Mouse (Mus musculus) intestine, embryonic 16.5 days (tissue): ENCODE results near the gene Col6a6. TPM values are rescaled to one million over a fixed set of nuclear protein-coding genes. Genes with fewer than 3 reads are reported as not detected.
"Not testable (repeated sequence)": the region's sequence is repeated elsewhere in the genome, so short reads cannot be mapped to it uniquely, and the experiment has no call there.

Experiments
- ATAC-seq: fragments of 200-750 bp; cut with Nextera tagmentation; 2 replicates; pipeline ENCODE4 v1.8.0; 2017; ENCODE audit warnings: moderate TSS enrichment, moderate library complexity
- H3K27ac ChIP-seq: fragments of 300-500 bp; sonication (generic); 2 replicates; pipeline ENCODE4 v1.5.1; 2014; ENCODE audit warnings: mild to moderate bottlenecking, low read length
- H3K27me3 ChIP-seq: fragments of 300-500 bp; sonication (generic); replicated peaks from 2 replicates; pipeline ENCODE4 v1.6.1; 2014; ENCODE audit warnings: low read length, control low read depth, mixed read lengths; ENCODE audit not compliant: control insufficient read depth, insufficient read depth
- H3K36me3 ChIP-seq: fragments of 300-500 bp; sonication (generic); 2 replicates; pipeline ENCODE4 v1.6.1; 2014; ENCODE audit warnings: low read length, control low read depth; ENCODE audit not compliant: control insufficient read depth, insufficient read depth
- H3K4me1 ChIP-seq: fragments of 300-500 bp; sonication (generic); 2 replicates; pipeline ENCODE4 v1.6.1; 2014; ENCODE audit warnings: low read length, control low read depth, mixed read lengths; ENCODE audit not compliant: control insufficient read depth, insufficient read depth
- H3K4me2 ChIP-seq: fragments of 300-500 bp; sonication (generic); 2 replicates; pipeline ENCODE4 v1.6.1; 2014; ENCODE audit warnings: low read depth, low read length, control low read depth
- H3K4me3 ChIP-seq: fragments of 300-500 bp; sonication (generic); 2 replicates; pipeline ENCODE4 v1.5.1; 2014; ENCODE audit warnings: mild to moderate bottlenecking, low read length
- H3K9ac ChIP-seq: fragments of 300-500 bp; sonication (generic); 2 replicates; pipeline ENCODE4 v1.6.1; 2014; ENCODE audit warnings: low read depth, low read length
- H3K9me3 ChIP-seq: fragments of 300-500 bp; sonication (generic); 2 replicates; pipeline ENCODE4 v1.6.1; 2016; ENCODE audit warnings: low read length, control low read depth; ENCODE audit not compliant: control insufficient read depth
- WGBS: fragments of 180-500 bp; shearing (Covaris S2); extraction: QIAGEN DNeasy Blood & Tissue Kit; methylation state at CpG from one replicate; pipeline ENCODE4 v1.1.7; 2014; 5-methylcytosine and 5-hydroxymethylcytosine counted together
- polyA plus RNA-seq: library from polyadenylated mRNA; unstranded; fragments of >200 nt; fragmentation: Nextera tagmentation; extraction: Ambion mirVana; gene quantifications from 2 replicates; pipeline ENCODE4 v1.2.1, GENCODE M21; 2015

Col6a6 gene
- polyA plus RNA-seq, 1 experiment from 2014 or later = 0.95 TPM

GRCm38 (mm10) chr9:105841386-105841785, 13.4 kb upstream of the Col6a6 start:
- not testable (repeated sequence) for H3K4me1 ChIP-seq, H3K36me3 ChIP-seq, ATAC-seq, H3K4me3 ChIP-seq, H3K27ac ChIP-seq, H3K27me3 ChIP-seq, H3K9ac ChIP-seq, H3K9me3 ChIP-seq, H3K4me2 ChIP-seq
- 49% methylated on average over 5 of the region's 5 CpGs for WGBS

- ATAC-seq = no peak
- Histone ChIP-seq H3K27ac (no peak overlapping the region), H3K27me3 (no peaks in the 10 kb centered on the region), H3K9ac (no peak overlapping the region), H3K4me1 (peaks cover 4% of the 10 kb centered on the region; the same call in 1 of the 2 replicates), H3K9me3 (no peaks in the 10 kb centered on the region), H3K4me3 (no peak overlapping the region), H3K36me3 (no peaks in the 10 kb centered on the region), H3K4me2 (no peak overlapping the region)
- 90% methylated on average over 5 of the region's 5 CpGs for WGBS
Observed at GRCm38 (mm10) chr9:105839147-105839515, 11.2 kb upstream of the Col6a6 start.

GRCm38 (mm10) chr9:105838396-105839146, 10.6 kb upstream of the Col6a6 start:
- Histone ChIP-seq H3K27me3 (no peaks in the 10 kb centered on the region), H3K9me3 (no peaks in the 10 kb centered on the region)
- 85% methylated on average over 4 of the region's 4 CpGs for WGBS

GRCm38 (mm10) chr9:105835587-105835986, 7.6 kb upstream of the Col6a6 start:
- H3K27me3 ChIP-seq = no peaks in the 10 kb centered on the region
- no peak for ATAC-seq
- H3K36me3 ChIP-seq = no peaks in the 10 kb centered on the region
- H3K9ac ChIP-seq = no peak overlapping the region
- no peak overlapping the region for H3K4me3 ChIP-seq
- peaks cover 4% of the 10 kb centered on the region; the same call in 1 of the 2 replicates for H3K4me1 ChIP-seq
- H3K27ac ChIP-seq = no peak overlapping the region
- H3K4me2 ChIP-seq = no peak overlapping the region
- WGBS = 53% methylated on average over 7 of the region's 7 CpGs
- H3K9me3 ChIP-seq = no peaks in the 10 kb centered on the region

More at GRCm38 (mm10) chr9:105838396-105839146, 10.6 kb upstream of the Col6a6 start:
- H3K4me2 ChIP-seq = no peak overlapping the region
- no peak for ATAC-seq
- no peak overlapping the region for H3K9ac ChIP-seq
- peaks cover 4% of the 10 kb centered on the region; the same call in 1 of the 2 replicates for H3K4me1 ChIP-seq
- H3K4me3 ChIP-seq = no peak overlapping the region
- H3K36me3 ChIP-seq = no peaks in the 10 kb centered on the region
- H3K27ac ChIP-seq = no peak overlapping the region

- peaks cover 4% of the 10 kb centered on the region; the same call in 1 of the 2 replicates for H3K4me1 ChIP-seq
- H3K9ac ChIP-seq = no peak overlapping the region
- WGBS = 43% methylated on average over 4 of the region's 4 CpGs
- no peaks in the 10 kb centered on the region for H3K9me3 ChIP-seq
- H3K27ac ChIP-seq = no peak overlapping the region
- ATAC-seq = no peak
- H3K4me3 ChIP-seq = no peak overlapping the region
- H3K4me2 ChIP-seq = no peak overlapping the region
- no peaks in the 10 kb centered on the region for H3K27me3 ChIP-seq
- no peaks in the 10 kb centered on the region for H3K36me3 ChIP-seq
Observed at GRCm38 (mm10) chr9:105834799-105835198, 6.8 kb upstream of the Col6a6 start.

- Histone ChIP-seq H3K4me1 (peaks cover 4% of the 10 kb centered on the region; the same call in 1 of the 2 replicates), H3K27ac (no peak overlapping the region), H3K4me3 (no peak overlapping the region), H3K9me3 (no peaks in the 10 kb centered on the region), H3K9ac (no peak overlapping the region), H3K4me2 (no peak overlapping the region), H3K27me3 (peaks cover 3% of the 10 kb centered on the region; the same call in 1 of the 2 replicates), H3K36me3 (no peaks in the 10 kb centered on the region)
- ATAC-seq = no peak
- 86% methylated on average over 9 of the region's 9 CpGs for WGBS
Observed at GRCm38 (mm10) chr9:105831291-105831690, 3.3 kb upstream of the Col6a6 start.

- no peak overlapping the region for H3K4me3 ChIP-seq
- H3K27me3 ChIP-seq = peaks cover 3% of the 10 kb centered on the region; the same call in 1 of the 2 replicates
- H3K4me2 ChIP-seq = no peak overlapping the region
- no peak overlapping the region for H3K9ac ChIP-seq
- H3K4me1 ChIP-seq = no peaks in the 10 kb centered on the region
- ATAC-seq = no peak
- no peaks in the 10 kb centered on the region for H3K36me3 ChIP-seq
- no peaks in the 10 kb centered on the region for H3K9me3 ChIP-seq
- 70% methylated on average over 8 of the region's 8 CpGs for WGBS
- H3K27ac ChIP-seq = no peak overlapping the region
Observed at GRCm38 (mm10) chr9:105827076-105827647, 798 bp downstream of the Col6a6 start.

- ATAC-seq = no peak
- Histone ChIP-seq H3K4me3 (no peak overlapping the region), H3K27me3 (no peaks in the 10 kb centered on the region), H3K9me3 (no peaks in the 10 kb centered on the region), H3K36me3 (no peaks in the 10 kb centered on the region), H3K4me1 (no peaks in the 10 kb centered on the region), H3K27ac (no peak overlapping the region), H3K9ac (no peak overlapping the region), H3K4me2 (no peak overlapping the region)
- 84% methylated on average over 6 of the region's 6 CpGs for WGBS
Observed at GRCm38 (mm10) chr9:105820711-105821110, 7.2 kb downstream of the Col6a6 start.

- H3K27me3 ChIP-seq = no peaks in the 10 kb centered on the region
- WGBS = 70% methylated on average over 29 of the region's 29 CpGs
- H3K27ac ChIP-seq = no peak overlapping the region
- no peaks in the 10 kb centered on the region for H3K36me3 ChIP-seq
- no peak overlapping the region for H3K4me2 ChIP-seq
- no peak overlapping the region for H3K4me3 ChIP-seq
- ATAC-seq = no peak
- H3K9me3 ChIP-seq = no peaks in the 10 kb centered on the region
- no peak overlapping the region for H3K9ac ChIP-seq
- no peaks in the 10 kb centered on the region for H3K4me1 ChIP-seq
Observed at GRCm38 (mm10) chr9:105819155-105819709, 8.7 kb downstream of the Col6a6 start.
